Mouse (Mus musculus) liver, postnatal 0 days (tissue): ENCODE measurements around the gene Abraxas1. TPM values are rescaled to one million over a fixed set of nuclear protein-coding genes. Genes with fewer than 3 reads are reported as not detected.

ENCODE experiments used
- ATAC-seq: fragments of 200-750 bp; cut with Nextera tagmentation; 2 replicates; pipeline ENCODE4 v1.8.0; 2017; ENCODE audit warnings: mild to moderate bottlenecking, moderate library complexity
- DNase-seq: peaks from one replicate; pipeline ENCODE4 v3.0.0-alpha.2; 2016
- H3K27ac ChIP-seq: fragments of 300-500 bp; sonication (generic); 2 replicates; pipeline ENCODE4 v1.5.1; 2014; ENCODE audit warnings: antibody characterized with exemption, moderate library complexity, mild to moderate bottlenecking, low read depth
- H3K27me3 ChIP-seq: fragments of 300-500 bp; sonication (generic); 2 replicates; pipeline ENCODE4 v1.6.1; 2014; ENCODE audit warnings: low read length, control low read depth, mixed read lengths; ENCODE audit not compliant: insufficient read depth
- H3K36me3 ChIP-seq: fragments of 300-500 bp; sonication (generic); replicated peaks from 2 replicates; pipeline ENCODE4 v1.6.1; 2014; ENCODE audit warnings: mild to moderate bottlenecking, control low read depth, low read length, moderate library complexity, mixed read lengths; ENCODE audit not compliant: insufficient read depth
- H3K4me1 ChIP-seq: fragments of 300-500 bp; sonication (generic); 2 replicates; pipeline ENCODE4 v1.6.1; 2014; ENCODE audit warnings: antibody characterized with exemption, mild to moderate bottlenecking, control low read depth; ENCODE audit not compliant: insufficient read depth
- H3K4me2 ChIP-seq: fragments of 300-500 bp; sonication (generic); 2 replicates; pipeline ENCODE4 v1.6.1; 2014; ENCODE audit warnings: low read depth, mild to moderate bottlenecking, low read length, moderate library complexity, mixed read lengths
- H3K4me3 ChIP-seq: fragments of 300-500 bp; sonication (generic); 2 replicates; pipeline ENCODE4 v1.5.1; 2014; ENCODE audit warnings: low read depth, low read length
- H3K9ac ChIP-seq: fragments of 300-500 bp; sonication (generic); replicated peaks from 2 replicates; pipeline ENCODE4 v1.6.1; 2014; ENCODE audit warnings: mild to moderate bottlenecking, moderate library complexity
- H3K9me3 ChIP-seq: fragments of 300-500 bp; sonication (generic); 2 replicates; pipeline ENCODE4 v1.6.1; 2016; ENCODE audit warnings: mild to moderate bottlenecking, control low read depth, low read length, mixed read lengths
- CTCF ChIP-seq: sonication (generic); IDR thresholded peaks from 2 replicates; pipeline ENCODE4 v1.5.1; 2016; ENCODE audit warnings: antibody characterized with exemption, low read depth
- EP300 ChIP-seq: IDR thresholded peaks from 2 replicates; pipeline ENCODE4 v1.6.1; 2016; ENCODE audit warnings: antibody characterized with exemption, low read depth, mild to moderate bottlenecking
- WGBS: fragments of 180-500 bp; shearing (Covaris S2); extraction: QIAGEN DNeasy Blood & Tissue Kit; methylation state at CpG from one replicate; pipeline ENCODE4 v1.1.7; 2014; ENCODE audit not compliant: insufficient replicate concordance; 5-methylcytosine and 5-hydroxymethylcytosine counted together
- polyA plus RNA-seq: library from polyadenylated mRNA; unstranded; fragments of >200 nt; fragmentation: Nextera tagmentation; extraction: Ambion mirVana; gene quantifications from 2 replicates; pipeline ENCODE4 v1.2.1, GENCODE M21; 2015

The Abraxas1 gene
- polyA plus RNA-seq, 1 experiment from 2014 or later = 11.8 TPM

- no peaks in the 10 kb centered on the region for H3K9me3 ChIP-seq
- peak overlapping the region; percentile 100 for H3K4me2 ChIP-seq
- peaks cover 13% of the 10 kb centered on the region for H3K36me3 ChIP-seq
- H3K27me3 ChIP-seq = no peaks in the 10 kb centered on the region
- H3K4me3 ChIP-seq = peak overlapping the region; percentile 94
- H3K27ac ChIP-seq = peak overlapping the region; percentile 81
- DNase-seq = no peak
- H3K9ac ChIP-seq = peak overlapping the region; percentile 97
- 32% methylated on average over 16 of the region's 16 CpGs for WGBS
- 0 out of 2 replicates have a peak, but pooled peaks have one; percentile 22 for ATAC-seq
- TF ChIP-seq CTCF (peak; percentile 61), EP300 (no peak)
- H3K4me1 ChIP-seq = 0 out of 2 replicates have a peak, but pooled peaks cover 6% of the 10 kb centered on the region
Measured at GRCm38 (mm10) chr5:100819568-100820480, 941 bp downstream of the Abraxas1 start.

- Histone ChIP-seq H3K9me3 (no peaks in the 10 kb centered on the region), H3K27ac (no peak overlapping the region), H3K36me3 (peaks cover 17% of the 10 kb centered on the region), H3K9ac (no peak overlapping the region), H3K4me3 (no peak overlapping the region), H3K27me3 (no peaks in the 10 kb centered on the region), H3K4me1 (0 out of 2 replicates have a peak, but pooled peaks cover 6% of the 10 kb centered on the region), H3K4me2 (no peak overlapping the region)
- WGBS = 84% methylated on average over 4 of the region's 4 CpGs
- DNase-seq (no peak), ATAC-seq (no peak)
- no peak for TF ChIP-seq CTCF
Measured at GRCm38 (mm10) chr5:100818341-100818740, 2.4 kb downstream of the Abraxas1 start.

- H3K27ac ChIP-seq = peak within 1 kb of the TSS; percentile 52
- H3K9ac ChIP-seq = peak within 1 kb of the TSS; percentile 76
- H3K4me3 ChIP-seq = peak within 1 kb of the TSS; percentile 86
- DNase-seq = peak; percentile 94
- ATAC-seq = peak; percentile 97
- WGBS = under 1% methylated on average over 67 of the region's 67 CpGs
- H3K4me2 ChIP-seq = peak within 1 kb of the TSS; percentile 94
- TF ChIP-seq EP300 (peak; percentile 76; the same call in 1 of the 2 replicates), CTCF (no peak)
- H3K36me3 ChIP-seq = peaks cover 29% of the 10 kb centered on the region
- peaks cover 13% of the 10 kb centered on the region for H3K4me1 ChIP-seq
- H3K9me3 ChIP-seq = no peaks in the 10 kb centered on the region
- no peaks in the 10 kb centered on the region for H3K27me3 ChIP-seq
Measured at GRCm38 (mm10) chr5:100798165-100798860, 22.5 kb downstream of the Abraxas1 start, which contains the start of the genes Helq and Mrps18c. Helq (minus strand) TSS chr5:100798598. Mrps18c (plus strand) TSS chr5:100798627.

- H3K27ac ChIP-seq = no peak overlapping the region
- WGBS = 79% methylated on average over 5 of the region's 5 CpGs
- H3K9me3 ChIP-seq = no peaks in the 10 kb centered on the region
- no peak overlapping the region for H3K4me3 ChIP-seq
- DNase-seq (no peak), ATAC-seq (no peak)
- H3K36me3 ChIP-seq = peaks cover 41% of the 10 kb centered on the region
- TF ChIP-seq EP300 (no peak), CTCF (no peak)
- H3K27me3 ChIP-seq = no peaks in the 10 kb centered on the region
- H3K4me2 ChIP-seq = no peak overlapping the region
- H3K4me1 ChIP-seq = peaks cover 8% of the 10 kb centered on the region; the same call in 1 of the 2 replicates
- no peak overlapping the region for H3K9ac ChIP-seq
Measured at GRCm38 (mm10) chr5:100794084-100794483, 26.7 kb downstream of the Abraxas1 start.

- H3K36me3 ChIP-seq = peaks cover 51% of the 10 kb centered on the region
- H3K27me3 ChIP-seq = no peaks in the 10 kb centered on the region
- peaks cover under 1% of the 10 kb centered on the region; the same call in 1 of the 2 replicates for H3K4me1 ChIP-seq
- no peak overlapping the region for H3K4me3 ChIP-seq
- no peak for TF ChIP-seq EP300
- no peak for TF ChIP-seq CTCF
- H3K9me3 ChIP-seq = no peaks in the 10 kb centered on the region
- H3K4me2 ChIP-seq = no peak overlapping the region
- WGBS = 89% methylated on average over 7 of the region's 7 CpGs
- ATAC-seq (no peak), DNase-seq (no peak)
- no peak overlapping the region for H3K27ac ChIP-seq
- no peak overlapping the region for H3K9ac ChIP-seq
Measured at GRCm38 (mm10) chr5:100792261-100792660, 28.5 kb downstream of the Abraxas1 start.

GRCm38 (mm10) chr5:100787527-100787926, 33.2 kb downstream of the Abraxas1 start:
- H3K36me3 ChIP-seq = peaks cover 62% of the 10 kb centered on the region
- H3K4me2 ChIP-seq = no peak overlapping the region
- TF ChIP-seq EP300 (no peak), CTCF (no peak)
- H3K9ac ChIP-seq = no peak overlapping the region
- 88% methylated on average over 9 of the region's 9 CpGs for WGBS
- DNase-seq = no peak
- H3K27ac ChIP-seq = no peak overlapping the region
- no peaks in the 10 kb centered on the region for H3K4me1 ChIP-seq
- no peaks in the 10 kb centered on the region for H3K27me3 ChIP-seq
- no peak for ATAC-seq
- H3K9me3 ChIP-seq = no peaks in the 10 kb centered on the region
- H3K4me3 ChIP-seq = no peak overlapping the region
